Mouse (Mus musculus): Measurements from ENCODE around the gene Rit1. TPM values are rescaled to one million over a fixed set of nuclear protein-coding genes. Genes with fewer than 3 reads are reported as not detected.

The Rit1 gene
- polyA plus RNA-seq, 1 experiment from 2014 or later = 66.4 TPM

Other genes starting within 250 kb of the Rit1 start
- gene Lmna, start 206.9 kb upstream of the Rit1 start, polyA plus RNA-seq (2014; fragmentation: Nextera tagmentation; extraction: Ambion mirVana) = 44.3 and 47.3 TPM in 2 replicates
- gene Mex3a, start 184.4 kb upstream of the Rit1 start, polyA plus RNA-seq (2014; fragmentation: Nextera tagmentation; extraction: Ambion mirVana) = 30.8 and 31.0 TPM in 2 replicates
- gene Rab25, start 168.5 kb upstream of the Rit1 start, polyA plus RNA-seq (2014; fragmentation: Nextera tagmentation; extraction: Ambion mirVana) = 0.20 TPM in 1 of 2 replicates, not detected in the other
- gene Lamtor2, start 163.8 kb upstream of the Rit1 start, polyA plus RNA-seq (2014; fragmentation: Nextera tagmentation; extraction: Ambion mirVana) = 102 and 107 TPM in 2 replicates
- gene Ubqln4, start 163.1 kb upstream of the Rit1 start, polyA plus RNA-seq (2014; fragmentation: Nextera tagmentation; extraction: Ambion mirVana) = 42.9 and 53.6 TPM in 2 replicates
- 117 and 129 TPM in 2 replicates for gene Ssr2, start 141.0 kb upstream of the Rit1 start, polyA plus RNA-seq (2014; fragmentation: Nextera tagmentation; extraction: Ambion mirVana)
- 96.0 and 115 TPM in 2 replicates for gene Arhgef2, start 110.9 kb upstream of the Rit1 start, polyA plus RNA-seq (2014; fragmentation: Nextera tagmentation; extraction: Ambion mirVana)
- not detected in 2 replicates for gene Rxfp4, start 63.7 kb upstream of the Rit1 start, polyA plus RNA-seq (2014; fragmentation: Nextera tagmentation; extraction: Ambion mirVana)
- 79.3 and 86.7 TPM in 2 replicates for gene Khdc4, start 31.0 kb upstream of the Rit1 start, polyA plus RNA-seq (2014; fragmentation: Nextera tagmentation; extraction: Ambion mirVana)
- gene Syt11, start 58.3 kb downstream of the Rit1 start, polyA plus RNA-seq (2014; fragmentation: Nextera tagmentation; extraction: Ambion mirVana) = 207 and 233 TPM in 2 replicates
- 14.8 and 17.7 TPM in 2 replicates for gene Gon4l, start 118.4 kb downstream of the Rit1 start, polyA plus RNA-seq (2014; fragmentation: Nextera tagmentation; extraction: Ambion mirVana)
- gene Msto1, start 197.2 kb downstream of the Rit1 start, polyA plus RNA-seq (2014; fragmentation: Nextera tagmentation; extraction: Ambion mirVana) = 49.4 and 50.1 TPM in 2 replicates
- 20.0 and 21.4 TPM in 2 replicates for gene Ash1l, start 233.8 kb downstream of the Rit1 start, polyA plus RNA-seq (2014; fragmentation: Nextera tagmentation; extraction: Ambion mirVana)
- 120 and 125 TPM in 2 replicates for gene Dap3, start 234.3 kb downstream of the Rit1 start, polyA plus RNA-seq (2014; fragmentation: Nextera tagmentation; extraction: Ambion mirVana)